12 mouse cellular contexts compared by ENCODE assay signal in the genomic region with DNA sequence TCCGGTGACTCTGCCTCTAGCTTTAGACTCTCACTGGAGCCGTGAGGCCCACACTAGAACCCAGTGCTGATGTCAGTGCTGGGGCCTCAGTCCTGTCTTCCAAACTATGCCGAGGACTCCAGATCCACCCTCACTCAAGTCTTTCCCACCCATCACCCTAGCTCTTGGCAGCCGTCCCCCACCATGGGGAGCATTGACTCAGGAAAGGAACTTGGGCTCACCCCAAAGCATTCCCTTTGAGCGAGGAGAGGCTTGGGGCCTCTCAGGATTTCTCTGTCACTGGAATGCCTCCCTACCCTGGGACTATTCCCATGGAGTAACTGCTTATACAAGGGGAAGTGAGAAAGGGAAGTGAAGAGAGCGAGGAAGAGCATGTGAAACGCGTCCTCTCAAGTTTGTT. TPM values are rescaled to one million over a fixed set of nuclear protein-coding genes. Genes with fewer than 3 reads are reported as not detected.
A peak's percentile ranks its signal among the peaks of the same experiment; 100 is the strongest.
DNase-seq lines count a peak whose midpoint lies in the region; ATAC-seq and TF ChIP-seq lines count a peak whose summit lies in the region.
"Had no signal": no experiment of that assay in that cellular context is flagged by ENCODE, and none has a peak within 500 bp of the region (broad histone marks: within the 10 kb centered on the region; RNA-seq: fewer than 3 reads in every experiment).

No protein-coding gene starts in this region.

- no peaks in the 10 kb centered on the region for H3K27me3 ChIP-seq in forebrain, embryonic 16.5 days (replicated peaks; ENCODE audit: control insufficient read depth, insufficient read depth, low read length)
- H3K27me3 ChIP-seq: midbrain, embryonic 15.5 days had no signal

- TF ChIP-seq CTCF in layer of hippocampus, adult 2 months (conservative IDR thresholded peaks at IDR 0.05) = no peak
- no peak for TF ChIP-seq CTCF in embryonic fibroblast, embryonic 13.5 days (IDR thresholded peaks at IDR 0.05; ENCODE audit: borderline replicate concordance, insufficient read depth, low read length)

- no peak overlapping the region for H3K4me3 ChIP-seq in layer of hippocampus, adult 2 months
- no peak overlapping the region for H3K4me3 ChIP-seq in embryonic fibroblast, embryonic 13.5 days (ENCODE audit: insufficient read depth, low read length)
- H3K4me3 ChIP-seq in forebrain, embryonic 16.5 days (replicated peaks; ENCODE audit: low read length) = no peak overlapping the region
- H3K4me3 ChIP-seq: midbrain, embryonic 15.5 days had no signal

- peaks cover 6% of the 10 kb centered on the region; the same call in 1 of the 2 replicates for H3K36me3 ChIP-seq in forebrain, embryonic 16.5 days (ENCODE audit: control insufficient read depth, insufficient read depth)
- H3K36me3 ChIP-seq: midbrain, embryonic 15.5 days had no signal

- H3K27ac ChIP-seq in layer of hippocampus, adult 2 months = peak overlapping the region; percentile 83
- H3K27ac ChIP-seq in embryonic fibroblast, embryonic 13.5 days (ENCODE audit: insufficient read depth, low read length) = peak overlapping the region; percentile 92
- H3K27ac ChIP-seq in forebrain, embryonic 16.5 days (ENCODE audit: low read length) = no peak overlapping the region
- H3K27ac ChIP-seq: hindbrain, embryonic 14.5 days; midbrain, embryonic 15.5 days had no signal

- H3K9ac ChIP-seq in forebrain, embryonic 16.5 days (replicated peaks; ENCODE audit: low read depth, low read length) = no peak overlapping the region
- H3K9ac ChIP-seq: hindbrain, embryonic 14.5 days; midbrain, embryonic 15.5 days had no signal

- no peak overlapping the region for H3K4me2 ChIP-seq in forebrain, embryonic 16.5 days (ENCODE audit: low read length)
- H3K4me2 ChIP-seq: hindbrain, embryonic 14.5 days; midbrain, embryonic 15.5 days had no signal

- no peak for TF ChIP-seq POLR2A in embryonic fibroblast, embryonic 13.5 days (IDR thresholded peaks at IDR 0.05; ENCODE audit: low read depth, low read length)

- intact Hi-C loops in heart, postnatal 10 days (cut with DNase I) = no loop called here

- DNase-seq in layer of hippocampus, adult 2 months (ENCODE audit: low spot score in 2 of 2) = no peak
- DNase-seq in layer of hippocampus, adult 11-12 months (ENCODE audit: low spot score) = no peak
- DNase-seq in heart, postnatal 10 days = peak; percentile 73 to 77
- peak; percentile 55 for DNase-seq in lung, postnatal 14 days
- no peak for DNase-seq in right cerebral cortex, postnatal 25 days
- no peak for DNase-seq in right cerebral cortex, adult 2 months (ENCODE audit: low spot score in 2 of 2)
- DNase-seq: cerebellum, adult 11 months had no signal

- H3K4me1 ChIP-seq in embryonic fibroblast, embryonic 13.5 days (ENCODE audit: control insufficient read depth, insufficient read depth, low read length) = peaks cover 11% of the 10 kb centered on the region
- H3K4me1 ChIP-seq in forebrain, embryonic 16.5 days (replicated peaks; ENCODE audit: control insufficient read depth, insufficient read depth, low read length) = no peaks in the 10 kb centered on the region
- H3K4me1 ChIP-seq: midbrain, embryonic 15.5 days had no signal

- H3K9me3 ChIP-seq in forebrain, embryonic 16.5 days (ENCODE audit: control insufficient read depth, low read length) = no peaks in the 10 kb centered on the region
- H3K9me3 ChIP-seq: G1E; midbrain, embryonic 15.5 days had no signal

- WGBS in forebrain, embryonic 16.5 days = 85% methylated on average over 8 of the region's 8 CpGs

- no peak for ATAC-seq in forebrain, embryonic 16.5 days
- ATAC-seq: midbrain, embryonic 15.5 days had no signal

RNA-seq across cellular contexts. Expression of a gene that starts 18.1 kb away (rescaled TPM):
- total RNA-seq in layer of hippocampus, adult 2 months (2021) = 1 to 10 TPM; 6.2 to 6.6 TPM
- 19.7 and 29.7 TPM in 2 replicates for polyA plus RNA-seq in embryonic fibroblast, embryonic 13.5 days (2011; ENCODE audit: insufficient read length, low read depth, missing spikeins)
- total RNA-seq in heart, postnatal 10 days (2021) = 10 to 100 TPM; 21.1 TPM
- 31.9 and 34.2 TPM in 2 replicates for polyA plus RNA-seq in forebrain, embryonic 16.5 days (2015; fragmentation: Nextera tagmentation; extraction: Ambion mirVana)

RNA-seq across cellular contexts. Expression of a gene that starts 21.3 kb away (rescaled TPM):
- total RNA-seq in layer of hippocampus, adult 2 months (2021) = 1 to 10 TPM; 3.4 to 3.8 TPM
- 10.4 and 12.1 TPM in 2 replicates for polyA plus RNA-seq in embryonic fibroblast, embryonic 13.5 days (2011; ENCODE audit: insufficient read length, low read depth, missing spikeins)
- total RNA-seq in heart, postnatal 10 days (2021) = 10 to 100 TPM; 14.0 to 16.0 TPM
- 11.1 and 12.4 TPM in 2 replicates for polyA plus RNA-seq in forebrain, embryonic 16.5 days (2015; fragmentation: Nextera tagmentation; extraction: Ambion mirVana)

RNA-seq across cellular contexts. Expression of a gene that starts 33.1 kb away (rescaled TPM):
- total RNA-seq in layer of hippocampus, adult 2 months (2021) = 10 to 100 TPM; 94.1 to 95.3 TPM
- 94.7 and 135 TPM in 2 replicates for polyA plus RNA-seq in embryonic fibroblast, embryonic 13.5 days (2011; ENCODE audit: insufficient read length, low read depth, missing spikeins)
- 100 to 1,000 TPM; 100 to 101 TPM for total RNA-seq in heart, postnatal 10 days (2021)
- 124 and 126 TPM in 2 replicates for polyA plus RNA-seq in forebrain, embryonic 16.5 days (2015; fragmentation: Nextera tagmentation; extraction: Ambion mirVana)

RNA-seq across cellular contexts. Expression of a gene that starts 40.1 kb away (rescaled TPM):
- total RNA-seq in layer of hippocampus, adult 2 months (2021) = not detected
- polyA plus RNA-seq in embryonic fibroblast, embryonic 13.5 days (2011; ENCODE audit: insufficient read length, low read depth, missing spikeins) = not detected in 2 replicates
- total RNA-seq in heart, postnatal 10 days (2021) = not detected
- not detected in 2 replicates for polyA plus RNA-seq in forebrain, embryonic 16.5 days (2015; fragmentation: Nextera tagmentation; extraction: Ambion mirVana)
- total RNA-seq: G1E had no signal
- polyA plus RNA-seq: G1E; hindbrain, embryonic 14.5 days; midbrain, embryonic 15.5 days had no signal

RNA-seq across cellular contexts. Expression of a gene that starts 51.9 kb away (rescaled TPM):
- total RNA-seq in layer of hippocampus, adult 2 months (2021) = 1 to 10 TPM; 2.5 to 3.2 TPM
- polyA plus RNA-seq in embryonic fibroblast, embryonic 13.5 days (2011; ENCODE audit: insufficient read length, low read depth, missing spikeins) = 0.60 and 1.5 TPM in 2 replicates
- total RNA-seq in heart, postnatal 10 days (2021) = 1 to 10 TPM; 1.1 to 1.2 TPM
- 11.0 and 13.7 TPM in 2 replicates for polyA plus RNA-seq in forebrain, embryonic 16.5 days (2015; fragmentation: Nextera tagmentation; extraction: Ambion mirVana)

Comparison
In these comparisons a context has a peak if more than half of its experiments do, and no peak if none do; other contexts are left out.
1. DNase-seq: peak in heart, postnatal 10 days (2 of 2) and lung, postnatal 14 days (single experiment); none in layer of hippocampus, adult 2 months (0 of 2), layer of hippocampus, adult 11-12 months (single experiment), right cerebral cortex, postnatal 25 days (single experiment) and right cerebral cortex, adult 2 months (0 of 2).